Mouse (Mus musculus) WW6 (cell line): ENCODE data around the gene Cetn2.

Experiments used
- DNase-seq: peaks from one replicate; pipeline ENCODE4 v3.0.0-alpha.2; 2013; ENCODE audit warnings: low read depth, low spot score

The Cetn2 gene

DNA sequence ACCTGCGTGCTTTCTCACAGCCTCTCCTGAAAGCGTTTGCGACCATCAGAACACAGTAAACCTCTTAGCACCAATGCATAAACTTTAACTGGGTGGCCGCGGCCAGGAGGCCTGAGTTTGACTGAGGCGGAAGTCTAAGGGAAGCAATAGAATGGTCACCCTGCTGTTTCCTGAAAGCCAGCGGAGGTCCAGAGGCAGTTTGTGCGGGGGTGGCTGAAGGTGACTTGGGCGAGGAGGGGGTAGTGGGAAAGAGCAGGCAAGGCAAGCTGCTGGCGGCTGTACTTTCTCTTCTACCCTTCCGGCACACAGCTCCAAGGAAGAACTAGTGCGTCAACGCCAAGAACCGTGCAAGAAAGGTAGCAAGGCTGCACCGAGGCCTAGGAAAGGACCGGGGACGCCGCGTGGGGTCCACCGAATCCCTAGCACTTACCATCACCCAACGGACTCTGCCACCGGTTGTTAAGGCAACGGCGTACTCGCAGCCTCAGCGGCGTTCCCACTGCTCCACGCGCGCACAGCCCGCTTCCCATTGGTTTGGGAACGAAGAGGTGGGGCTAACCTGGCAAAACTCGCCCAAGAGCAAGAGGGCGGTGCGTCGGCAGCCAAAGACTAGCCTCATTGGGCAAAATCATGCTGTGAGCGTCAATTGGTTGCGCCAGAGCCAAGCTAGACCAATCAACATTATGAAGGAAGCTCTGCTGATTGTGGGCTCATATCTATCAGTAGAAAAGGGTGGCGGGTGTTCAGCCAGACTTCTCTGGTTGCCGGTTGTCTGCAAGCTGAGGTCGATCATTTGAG is at the start of gene Cetn2, which contains the start of gene Nsdhl:
Cetn2 (minus strand) TSS at position 528 of the 798 bp plus-strand sequence.
Nsdhl (plus strand) TSS at position 674 of the 798 bp plus-strand sequence.
- peak; percentile 66 for DNase-seq

DNA sequence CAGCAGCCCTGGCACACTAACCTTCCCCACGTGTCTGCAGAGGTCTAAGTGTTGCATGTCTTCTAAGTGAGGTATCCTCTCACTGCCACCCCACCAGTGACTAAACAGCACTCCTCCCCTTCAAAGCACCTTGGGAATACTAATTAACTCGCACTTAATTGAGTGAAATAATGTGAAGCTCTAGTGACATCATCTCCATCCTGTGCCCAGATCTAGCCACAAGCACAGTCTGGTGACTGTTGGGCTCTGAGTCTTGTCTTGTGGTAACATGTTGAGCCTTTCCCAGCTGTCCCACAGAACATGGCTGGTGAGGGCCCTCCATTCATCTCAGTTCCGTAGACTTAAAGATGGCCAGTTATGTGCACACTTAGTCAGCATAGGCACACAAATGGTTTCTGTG is 44.5 kb upstream of the Cetn2 start:
- no peak for DNase-seq

DNA sequence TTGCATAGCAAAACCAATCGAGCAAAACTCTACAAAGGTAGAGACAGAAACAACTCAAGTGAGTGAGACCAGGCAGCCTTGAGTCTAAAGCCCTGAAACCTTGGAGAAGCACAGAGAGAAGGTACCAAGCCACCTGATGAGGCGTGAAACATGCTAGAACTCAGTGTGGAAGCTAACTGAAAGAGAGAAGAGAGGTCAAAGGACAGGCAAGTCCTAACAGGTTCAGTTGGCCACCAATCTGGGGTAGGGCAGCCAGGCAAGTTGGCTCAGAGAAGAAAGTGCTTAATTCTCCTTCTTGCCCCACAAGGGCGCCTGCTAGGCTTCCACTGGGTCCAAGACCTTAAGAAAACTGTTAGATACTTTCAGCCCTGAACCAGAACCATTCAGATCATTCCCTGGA is 43.3 kb upstream of the Cetn2 start:
- no peak for DNase-seq

DNA sequence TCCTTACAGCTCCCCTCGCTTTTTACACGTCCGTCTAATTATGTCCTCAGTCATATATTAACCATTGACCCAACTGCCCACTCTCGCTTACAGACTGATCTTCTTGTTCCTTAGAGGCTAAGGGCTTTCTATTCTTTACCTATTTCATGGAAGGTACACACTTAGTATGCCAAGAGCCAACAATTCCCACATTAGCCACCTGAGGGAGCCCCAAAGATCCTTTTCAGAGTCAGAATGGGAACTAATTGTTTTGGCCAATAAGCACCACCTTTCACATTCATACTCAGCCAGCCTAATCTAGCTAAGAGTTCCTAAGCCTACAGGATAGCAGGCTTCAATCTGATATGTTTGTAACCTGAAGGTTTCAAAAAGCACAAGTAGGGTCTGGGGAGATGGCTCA is 42.2 kb upstream of the Cetn2 start:
- DNase-seq: no peak

DNA sequence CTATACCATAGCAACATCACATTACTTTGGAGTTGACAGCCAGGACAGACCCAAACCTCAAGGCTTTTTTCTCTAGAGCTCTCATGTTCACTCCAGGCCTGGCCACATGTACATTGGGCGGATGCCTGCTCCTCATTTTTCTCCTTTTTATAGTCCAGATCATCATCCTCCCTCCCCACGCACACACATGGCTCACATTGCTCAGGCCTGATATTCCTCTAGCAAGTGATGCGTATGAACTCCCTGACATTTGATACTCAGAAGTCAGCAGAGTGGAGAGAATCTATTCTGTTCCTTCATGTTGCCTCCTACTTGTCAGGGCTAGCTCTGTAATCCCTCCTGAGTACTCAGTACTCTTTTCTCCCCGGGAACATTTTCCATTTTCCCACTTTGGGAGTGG is 38.3 kb upstream of the Cetn2 start:
- DNase-seq: no peak

DNA sequence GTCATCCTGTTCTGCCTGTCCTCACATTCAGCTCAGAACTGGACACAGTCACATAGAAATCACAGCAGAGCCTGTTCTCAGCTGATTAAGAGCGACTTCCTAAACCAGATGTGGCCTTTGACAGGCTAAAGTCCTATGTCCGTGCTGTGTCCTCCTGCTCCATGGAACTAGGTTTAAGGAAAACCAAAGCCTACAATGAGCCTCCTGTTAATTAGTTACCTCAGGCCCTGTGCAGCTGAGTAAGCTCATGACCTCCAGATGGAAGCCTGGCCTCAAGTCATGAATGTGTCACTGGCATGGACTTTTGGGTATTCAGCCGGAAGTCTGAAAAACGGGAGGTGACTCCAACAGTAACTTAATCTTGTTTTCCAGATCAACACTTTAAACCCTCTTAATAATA is 35.3 kb upstream of the Cetn2 start:
- DNase-seq: no peak

DNA sequence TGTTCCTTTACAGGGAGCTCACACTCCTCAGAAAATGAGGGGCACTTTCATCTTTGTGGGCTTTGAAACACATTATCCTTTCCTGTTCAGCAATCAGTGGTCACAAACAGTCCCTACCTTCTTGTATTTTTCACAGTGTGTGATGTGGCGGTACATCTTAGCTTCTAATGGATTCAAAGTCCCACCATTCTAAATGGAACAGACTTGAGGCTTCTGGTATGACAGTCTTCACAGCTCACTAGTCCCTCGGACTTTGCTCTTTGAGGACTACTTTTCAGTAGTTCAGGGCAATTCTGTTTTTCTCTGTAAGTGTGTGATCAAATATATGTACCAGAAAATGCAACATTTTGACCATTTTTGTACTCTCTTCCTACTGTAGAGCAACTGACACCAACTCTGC is 3.2 kb upstream of the Cetn2 start:
- DNase-seq: no peak

DNA sequence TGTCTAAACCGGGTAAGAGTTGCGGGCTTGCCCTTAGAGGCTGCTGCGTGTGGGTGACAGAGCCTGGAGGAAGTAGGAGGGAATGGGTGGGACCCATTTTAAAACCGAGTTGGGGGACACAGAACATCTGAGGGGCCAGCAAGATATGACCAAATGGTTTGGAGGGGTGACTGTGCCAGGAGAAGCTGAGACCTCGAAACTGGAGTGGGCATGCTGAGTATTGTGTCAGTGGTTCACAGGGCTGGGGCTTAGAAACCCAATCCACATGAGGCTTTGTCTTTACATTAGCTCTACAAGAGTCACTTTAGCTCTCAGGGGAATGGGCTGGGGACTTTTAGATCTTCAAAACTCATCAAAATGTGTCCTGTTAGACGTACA is 460 bp upstream of the Cetn2 start:
- DNase-seq: no peak

DNA sequence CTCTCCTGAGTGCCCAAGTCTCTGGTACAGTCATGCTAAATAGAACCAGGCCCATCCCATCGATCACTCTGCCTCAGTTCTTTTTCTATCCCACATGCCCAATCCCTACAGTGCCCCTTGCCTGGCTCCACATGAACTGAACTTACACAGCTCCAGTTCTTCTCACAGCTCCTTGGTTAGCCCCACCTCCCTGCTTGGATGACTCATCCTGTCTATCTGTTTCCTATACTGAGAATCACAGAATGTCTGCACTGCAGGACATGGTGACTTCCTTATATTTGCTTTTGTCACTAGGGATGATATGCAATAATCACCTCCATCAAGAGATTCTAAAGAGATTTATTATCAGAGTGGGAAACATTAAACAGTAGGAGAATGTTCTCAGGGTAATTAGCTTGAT is 6.6 kb downstream of the Cetn2 start:
- DNase-seq: no peak

DNA sequence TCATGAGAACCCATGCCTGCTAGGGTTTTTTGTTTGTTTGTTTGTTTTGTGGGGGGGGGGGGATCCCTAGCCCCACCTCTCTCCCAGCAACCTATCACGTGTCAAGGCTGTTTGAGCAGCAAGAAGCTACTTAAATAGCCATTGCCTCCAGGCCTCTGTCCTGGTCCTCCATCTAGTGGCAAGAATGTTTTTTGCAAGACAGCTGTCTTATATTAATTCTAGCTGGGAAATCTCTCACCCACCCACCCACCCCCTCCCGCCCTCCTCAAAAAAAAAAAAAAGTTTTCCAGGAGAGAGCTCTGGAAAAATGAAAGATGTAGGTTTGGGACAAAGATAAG is 9.8 kb downstream of the Cetn2 start:
- DNase-seq: no peak

DNA sequence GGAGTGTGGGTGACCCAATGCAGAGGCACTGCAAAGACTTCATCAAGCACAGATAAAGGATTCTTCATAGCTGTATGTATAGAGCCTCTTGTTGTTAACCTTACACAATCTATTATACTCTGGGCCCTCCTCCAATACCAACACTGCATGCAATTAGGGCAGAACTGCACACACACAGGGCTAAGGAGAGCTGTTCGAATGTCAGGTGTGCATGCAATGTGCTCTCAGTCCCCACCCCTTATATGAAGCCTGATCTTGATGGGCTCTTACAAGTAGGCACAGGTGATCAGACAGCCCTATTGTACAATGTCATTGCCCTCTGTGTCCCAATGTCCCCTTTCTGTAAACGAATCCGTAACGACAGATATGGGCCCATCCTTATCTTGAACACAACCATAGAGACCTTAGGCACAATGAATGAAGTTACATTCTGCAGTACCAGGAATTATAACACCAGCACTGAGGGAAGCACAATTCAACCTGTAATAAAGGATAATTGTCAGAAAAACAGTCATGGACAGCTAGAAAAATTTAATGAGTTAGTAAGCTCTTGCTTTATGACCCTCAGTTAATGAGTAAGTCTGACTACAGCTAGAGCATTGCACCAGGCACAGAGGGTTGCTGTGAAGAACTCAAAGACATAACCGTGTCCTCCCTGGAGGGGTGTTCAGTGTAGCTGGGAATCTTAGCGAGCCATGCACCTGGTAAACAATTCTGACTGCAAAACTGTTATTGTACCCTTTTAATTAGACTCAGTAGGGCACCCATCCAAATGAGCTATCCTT is 10.4 kb downstream of the Cetn2 start:
- no peak for DNase-seq

DNA sequence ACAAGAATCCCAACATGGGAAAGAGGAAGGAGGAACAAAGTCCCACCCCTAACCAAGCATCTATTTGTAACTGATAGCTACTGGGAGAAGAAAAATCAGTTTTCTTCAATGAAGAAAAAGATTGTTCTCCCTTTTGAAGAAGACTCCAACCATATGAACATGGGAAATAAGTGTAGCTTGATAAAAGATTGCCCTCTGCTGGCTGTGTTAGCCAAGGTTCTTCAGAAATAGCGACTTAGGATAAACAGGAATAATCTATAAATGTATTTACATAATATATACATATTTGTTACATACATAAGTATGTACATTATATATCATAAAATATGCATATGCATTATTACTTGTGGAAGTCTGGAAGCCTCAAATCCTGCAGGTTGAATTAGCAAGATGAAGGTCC is 15.7 kb downstream of the Cetn2 start:
- no peak for DNase-seq

DNA sequence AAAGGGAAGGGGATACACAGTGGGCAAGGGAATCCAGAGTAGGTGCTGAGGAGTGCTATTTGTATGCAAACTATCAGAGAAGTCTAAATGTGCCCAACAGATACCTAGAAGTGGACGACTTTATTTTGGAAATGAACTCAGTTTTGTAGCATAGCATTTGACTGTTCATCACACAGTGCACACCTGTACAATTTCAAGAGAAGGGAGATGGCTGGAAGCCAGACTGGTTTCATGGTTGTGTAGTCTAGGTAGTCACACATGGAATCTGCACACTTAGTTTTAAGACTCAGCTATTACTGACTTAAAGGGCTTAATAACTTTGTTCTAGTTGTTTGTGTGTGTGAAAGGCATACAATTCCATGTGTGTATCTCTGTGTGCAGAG is 22.2 kb downstream of the Cetn2 start:
- no peak for DNase-seq

DNA sequence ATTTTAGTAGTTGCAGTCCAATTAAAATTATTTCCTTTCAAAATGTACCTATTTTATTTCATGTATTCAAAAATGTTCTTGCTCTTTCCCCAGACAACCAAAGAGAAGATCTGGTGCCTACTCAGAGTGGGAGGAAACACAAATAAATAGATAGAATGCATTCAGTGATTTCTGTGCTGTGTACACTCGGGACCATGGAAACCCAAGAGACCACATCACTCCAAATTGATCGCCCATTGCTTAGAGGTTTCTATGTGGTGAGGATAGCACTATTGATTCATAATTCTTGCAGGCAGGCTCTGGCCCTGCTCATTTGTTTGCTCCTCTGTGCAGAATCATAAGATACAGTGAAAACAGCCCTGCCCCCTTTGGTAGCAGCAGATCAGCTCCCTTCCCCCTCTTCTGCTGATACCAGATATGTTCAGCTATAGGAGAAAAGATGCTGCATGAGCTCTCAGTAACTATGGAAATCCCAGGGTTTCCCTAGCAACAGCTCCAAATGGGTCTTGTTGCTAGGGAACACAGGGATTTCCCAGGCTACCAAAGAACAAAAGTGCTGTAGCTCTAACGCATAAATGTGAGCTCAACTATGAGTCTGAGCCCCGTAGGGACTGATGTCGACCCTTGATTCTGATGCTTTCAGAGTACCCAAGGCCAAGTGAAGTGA is 22.7 kb downstream of the Cetn2 start:
- DNase-seq: no peak
